Mouse (Mus musculus) C2C12 (cell line): ENCODE measurements around the gene Slc35f4.

Experiments
- CTCF ChIP-seq: IDR thresholded peaks from one replicate; pipeline ENCODE4 v1.5.1; 2011; ENCODE audit not compliant: control insufficient read depth, insufficient read depth, insufficient read length
- MAX ChIP-seq: IDR thresholded peaks from one replicate; pipeline ENCODE4 v1.6.1; 2011; ENCODE audit warnings: mild to moderate bottlenecking, control low read depth

GRCm38 (mm10) chr14:49305534-49306409, 220.1 kb downstream of the Slc35f4 start:
- no peak for TF ChIP-seq CTCF
- TF ChIP-seq MAX = no peak
